Mouse (Mus musculus) ES-E14 (cell line): ENCODE data around the gene Haus7.

Experiments used
- CHD2 ChIP-seq: IDR thresholded peaks from 2 replicates; pipeline ENCODE4 v1.6.1; 2014; ENCODE audit warnings: mild to moderate bottlenecking, low read depth, low read length, inconsistent platforms
- MAFK ChIP-seq: IDR thresholded peaks from 2 replicates; pipeline ENCODE4 v1.6.1; 2014; ENCODE audit warnings: mild to moderate bottlenecking, low read depth, low read length, inconsistent platforms; ENCODE audit not compliant: insufficient read depth
- ZC3H11A ChIP-seq: IDR thresholded peaks from 2 replicates; pipeline ENCODE4 v1.6.1; 2012; ENCODE audit warnings: low read depth, mild to moderate bottlenecking, inconsistent platforms, low read length, borderline replicate concordance
- ZNF384 ChIP-seq: IDR thresholded peaks from 2 replicates; pipeline ENCODE4 v1.6.1; 2012; ENCODE audit warnings: low read depth, low read length, inconsistent platforms

DNA sequence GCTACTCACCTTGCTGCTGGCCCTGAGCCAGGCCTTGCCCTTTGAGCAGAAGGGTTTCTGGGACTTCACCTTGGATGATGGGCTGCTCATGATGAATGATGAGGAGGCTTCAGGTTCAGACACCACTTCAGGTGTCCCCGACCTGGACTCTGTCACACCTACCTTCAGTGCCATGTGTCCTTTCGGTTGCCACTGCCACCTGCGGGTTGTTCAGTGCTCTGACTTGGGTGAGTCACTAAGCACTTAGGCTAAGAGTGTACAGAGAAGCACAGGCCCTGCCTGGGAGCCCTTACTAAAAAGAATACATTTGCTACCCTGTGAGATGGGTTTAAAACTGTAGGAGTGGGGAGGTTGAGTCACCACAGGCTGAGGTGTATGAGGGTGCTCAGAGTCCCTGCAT, 32.0 kb upstream of the Haus7 start:
- TF ChIP-seq CHD2 (no peak), ZNF384 (no peak), ZC3H11A (no peak), MAFK (no peak)
